Mouse (Mus musculus) bone marrow, adult 2 months (tissue): ENCODE measurements at regions not wholly inside any gene's neighbourhood (a gene's known extent, or its start where the extent isn't known, plus 50 kb on each side); places are given as distances from the start of the nearest gene placed in this dataset.

Experiments used
- CTCF ChIP-seq: fragments of 200-500 bp; IDR thresholded peaks from 2 replicates; pipeline ENCODE4 v1.5.1; 2011; ENCODE audit warnings: low read length, control low read depth; ENCODE audit not compliant: control insufficient read depth, insufficient read depth
- POLR2A ChIP-seq: fragments of 200-500 bp; IDR thresholded peaks from 2 replicates; pipeline ENCODE4 v1.6.1; 2011; ENCODE audit warnings: low read depth, mild to moderate bottlenecking, control low read depth, low read length, borderline replicate concordance; ENCODE audit not compliant: control insufficient read depth

DNA sequence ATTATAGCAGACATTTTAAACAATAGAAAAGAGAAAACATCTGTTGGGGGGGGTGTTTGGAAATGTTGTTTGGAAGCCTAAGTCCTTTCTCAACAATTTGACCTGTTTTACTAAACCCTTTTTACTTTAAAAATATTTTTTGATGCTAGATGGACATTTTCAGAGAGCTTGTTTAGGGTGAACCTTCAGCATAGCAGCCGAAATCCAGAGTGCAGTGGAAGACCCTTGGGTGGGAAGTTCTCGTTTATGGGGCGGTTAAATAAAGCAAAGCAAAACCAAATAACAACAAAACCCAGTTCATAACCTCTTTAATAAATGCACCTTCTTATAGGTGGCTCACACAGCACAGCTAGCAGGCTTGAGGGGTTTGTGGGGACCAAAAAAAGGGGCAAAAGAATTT is 62.4 kb upstream of the Ppara start:
- TF ChIP-seq CTCF (no peak), POLR2A (no peak)
